Mouse (Mus musculus): ENCODE results near the gene Dclre1c. TPM values are rescaled to one million over a fixed set of nuclear protein-coding genes. Genes with fewer than 3 reads are reported as not detected.
"Not testable (repeated sequence)": the region's sequence is repeated elsewhere in the genome, so short reads cannot be mapped to it uniquely, and the experiment has no call there.

Gene Dclre1c
- total RNA-seq (2021) = 6.7 and 7.2 TPM in 2 replicates
- long read RNA-seq, experiment 1, partial matches to known transcripts = 0 of 3 reads
- long read RNA-seq, experiment 1, other reads (novel, unspliced or antisense) = 3 of 3 reads
- long read RNA-seq, experiment 2, partial matches to known transcripts = 0 of 1 reads
- long read RNA-seq, experiment 2, other reads (novel, unspliced or antisense) = 0 of 1 reads

DNA sequence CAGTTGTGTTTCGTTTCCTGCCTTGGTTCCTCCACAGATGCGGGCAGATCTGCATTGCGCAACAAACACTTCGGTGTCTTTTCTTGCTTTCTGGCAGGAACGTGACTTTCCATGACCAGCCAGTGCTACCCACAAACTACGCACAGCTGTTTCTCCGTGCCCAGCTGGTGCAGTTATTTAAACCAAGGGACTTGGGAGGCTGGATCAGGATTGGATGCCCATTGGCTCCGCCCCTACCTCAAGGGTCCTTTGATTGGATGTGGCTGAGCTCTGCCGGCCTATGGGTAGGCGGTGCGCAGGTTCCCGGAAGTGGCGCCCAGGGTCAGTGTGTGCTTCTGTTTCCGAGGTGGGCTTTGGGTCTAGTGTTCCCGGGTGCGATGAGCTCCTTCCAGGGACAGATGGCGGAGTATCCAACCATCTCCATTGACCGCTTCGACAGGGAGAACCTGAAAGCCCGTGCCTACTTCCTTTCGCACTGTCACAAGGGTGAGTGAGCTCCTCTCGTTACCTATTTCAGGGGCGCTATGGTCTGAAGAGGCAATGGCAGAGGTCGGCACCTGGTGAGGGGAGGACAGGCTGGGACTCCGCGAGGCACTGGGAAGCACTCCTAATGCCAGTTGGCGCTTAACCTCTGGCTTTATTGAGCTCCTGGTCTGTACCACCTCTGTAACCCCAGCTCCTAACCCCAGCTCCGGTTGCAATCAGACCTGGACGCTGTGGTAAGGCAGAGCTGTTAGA lies at the start of gene Dclre1c:
Dclre1c (plus strand) TSS at position 291 of the 738 bp plus-strand sequence.
- DNase-seq = peak; percentile 94

DNA sequence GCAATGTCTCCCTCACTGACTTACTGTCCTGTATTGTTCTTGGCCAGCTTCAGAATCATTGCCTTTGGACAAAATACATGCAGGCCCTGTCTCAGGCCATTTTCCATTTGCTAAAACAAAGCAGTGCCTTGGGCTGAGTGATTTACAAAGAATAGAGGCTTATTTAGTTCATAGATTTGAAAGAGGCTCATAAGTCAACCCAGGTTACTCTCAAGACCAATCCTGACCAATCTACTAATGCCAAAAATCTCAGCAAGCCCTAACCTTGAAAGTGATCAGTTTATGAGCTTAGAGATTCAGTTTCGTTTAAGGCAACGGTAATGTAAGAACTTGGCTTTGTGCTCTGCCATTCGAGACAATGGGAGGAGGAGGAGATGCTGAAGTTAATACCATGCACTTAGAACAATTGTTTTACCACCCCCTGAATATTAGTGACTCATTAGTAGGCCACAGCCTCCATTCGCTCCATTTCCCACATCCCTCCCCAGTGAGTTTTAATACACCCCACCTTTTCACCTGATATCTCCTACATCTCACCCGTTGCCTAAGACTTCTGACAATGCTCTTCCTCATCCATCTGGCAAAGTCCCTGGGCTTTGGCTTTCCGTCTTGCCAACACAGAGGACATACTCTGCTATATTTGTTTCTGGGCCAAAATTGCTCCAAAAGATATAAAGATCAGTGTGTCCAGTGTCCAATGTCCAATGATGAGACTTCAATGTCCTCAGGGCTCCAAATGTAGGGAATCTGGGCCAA lies 36.6 kb upstream of the Dclre1c start:
- DNase-seq = no peak

DNA sequence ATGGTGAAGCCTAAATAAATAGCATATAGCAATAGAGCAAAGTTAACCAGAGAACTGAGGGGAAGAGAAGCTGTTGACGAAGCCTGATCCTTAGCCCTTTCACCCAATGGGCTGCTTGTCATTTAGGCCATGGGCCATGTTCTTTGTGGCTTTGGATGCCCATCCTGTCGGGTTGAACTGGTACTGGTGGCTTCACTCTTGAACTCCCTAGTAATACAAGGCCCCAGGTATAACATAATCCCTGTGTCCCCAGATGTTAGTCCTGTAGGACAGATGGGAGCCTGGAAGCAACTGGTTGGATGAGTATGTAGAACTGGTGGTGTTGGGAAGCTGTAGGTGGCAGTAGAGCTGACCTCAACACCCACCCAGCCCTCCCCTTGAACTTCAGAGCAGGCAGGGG lies 32.0 kb upstream of the Dclre1c start:
- no peak for DNase-seq

DNA sequence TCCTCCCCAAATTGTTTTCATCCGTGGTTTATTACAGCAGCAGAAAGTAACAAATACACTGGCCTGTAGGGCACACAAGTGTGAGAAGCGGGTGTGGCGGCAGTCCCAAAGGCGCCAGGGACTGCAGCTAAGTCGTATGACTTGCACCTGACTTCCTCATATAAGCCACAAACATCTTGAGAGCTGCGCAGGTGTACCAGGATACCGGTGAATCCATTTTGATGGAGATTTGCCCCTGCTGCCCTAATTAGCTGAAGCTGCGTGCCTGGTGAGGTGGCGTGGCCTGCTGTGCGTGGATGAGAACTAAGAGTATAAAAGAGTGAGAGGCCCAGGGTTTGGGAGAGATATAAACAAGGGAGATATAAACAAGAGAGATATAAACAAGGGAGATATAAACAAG lies 26.8 kb upstream of the Dclre1c start, which contains the start of gene Olah:
Olah (minus strand) TSS at position 101 of the 400 bp plus-strand sequence.
- DNase-seq = not testable (repeated sequence)

DNA sequence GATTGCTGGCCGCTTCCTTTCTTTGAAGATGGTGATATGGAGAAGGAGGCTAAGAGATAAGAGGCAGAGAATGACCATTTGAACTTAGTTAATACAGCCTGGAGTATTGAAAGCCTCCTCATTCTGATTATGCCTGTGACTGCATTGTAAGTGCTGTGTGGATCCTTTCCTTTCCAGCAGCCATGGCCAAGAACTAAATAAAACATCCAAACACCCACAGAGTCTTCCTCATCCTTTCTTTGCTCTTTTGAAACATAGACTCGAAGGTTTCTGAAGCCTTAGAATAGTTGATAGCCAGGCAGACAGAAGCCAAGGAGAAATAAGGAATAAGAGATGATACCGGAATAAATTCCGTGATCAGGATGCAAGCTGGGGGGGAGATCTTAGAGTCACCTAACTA lies 17.9 kb upstream of the Dclre1c start:
- no peak for DNase-seq

DNA sequence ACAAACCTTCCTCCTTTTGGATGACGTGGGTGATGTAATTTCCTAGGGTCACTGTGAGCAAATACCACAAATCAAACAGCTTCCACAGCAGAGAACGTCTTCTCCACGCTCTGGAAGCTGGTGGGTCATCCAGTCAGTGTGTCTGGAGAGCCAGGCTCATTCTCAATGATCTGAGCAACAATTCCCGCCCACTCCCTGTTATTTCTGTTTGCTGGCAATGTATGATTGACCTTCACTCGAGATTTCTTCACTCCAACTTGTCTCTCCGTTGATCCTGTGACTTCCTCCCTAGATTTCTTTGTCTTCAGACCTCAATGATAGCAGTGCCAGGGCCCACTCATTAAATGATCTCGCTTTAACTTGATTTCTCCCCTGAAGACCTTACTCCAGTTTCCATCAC lies 16.2 kb upstream of the Dclre1c start:
- DNase-seq = no peak

DNA sequence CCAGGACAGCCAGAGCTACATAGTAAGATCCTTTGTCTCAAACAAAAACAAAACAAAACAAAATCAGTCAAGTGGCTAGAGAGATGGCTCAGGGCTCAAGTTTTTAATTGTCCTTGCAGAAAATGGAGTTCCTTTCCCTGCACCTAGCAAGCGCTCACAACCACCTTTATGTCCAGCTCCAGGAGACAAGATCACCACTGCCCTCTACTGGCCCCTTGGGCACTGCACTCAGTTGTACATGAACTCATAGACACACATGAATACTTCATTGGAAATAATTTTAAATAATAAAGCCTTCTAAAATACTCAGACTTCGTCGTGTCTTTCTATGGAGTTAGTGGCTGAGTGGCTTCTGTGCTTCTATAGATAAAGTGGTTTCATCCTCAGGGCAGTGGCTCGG lies 9.7 kb upstream of the Dclre1c start:
- DNase-seq = peak; percentile 81

DNA sequence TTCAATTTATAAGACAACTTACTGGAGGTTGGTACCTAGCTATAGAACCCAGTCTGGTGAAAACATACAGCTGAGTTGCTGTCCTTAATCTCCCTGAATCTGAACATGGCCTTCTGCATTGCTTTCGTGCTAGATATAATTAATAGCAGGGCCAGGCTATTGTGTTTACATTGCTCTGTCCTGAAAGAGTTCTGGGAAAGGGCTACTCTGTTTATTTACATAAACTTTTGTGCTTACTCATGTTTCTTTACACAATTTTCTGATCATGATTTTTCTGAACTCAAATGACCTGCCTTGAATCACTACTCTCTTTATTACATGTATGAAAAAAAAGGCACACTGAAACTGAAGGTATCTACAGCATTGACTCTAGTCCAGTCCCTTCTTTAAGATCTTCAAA lies 8.3 kb upstream of the Dclre1c start:
- DNase-seq = no peak

DNA sequence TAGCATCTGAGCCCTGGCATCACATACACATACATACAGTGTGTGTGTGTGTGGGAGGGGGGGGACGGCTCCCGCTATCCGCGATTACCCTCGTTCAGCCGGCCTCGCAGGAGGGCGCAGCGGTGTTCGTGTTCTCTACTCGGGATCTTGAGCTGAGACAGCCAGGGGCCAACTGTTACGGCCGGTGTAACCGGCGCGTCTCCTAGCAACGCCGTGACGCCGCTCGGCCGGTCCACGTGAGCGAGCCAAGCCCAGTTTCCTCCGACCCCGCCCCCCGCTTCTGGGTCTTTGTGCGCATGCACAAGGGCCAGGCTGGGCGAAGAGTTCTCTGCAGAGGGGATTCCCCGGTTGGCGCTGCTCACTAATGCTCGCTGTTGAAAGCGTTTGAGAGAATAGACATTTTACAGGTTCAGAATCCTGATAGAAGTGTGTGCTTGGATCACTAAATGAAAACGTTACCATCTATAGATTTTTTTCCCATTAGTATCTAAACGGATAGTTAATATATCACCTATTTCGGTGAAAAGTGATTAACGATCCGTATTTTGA lies 5.0 kb upstream of the Dclre1c start:
- DNase-seq = peak; percentile 98

DNA sequence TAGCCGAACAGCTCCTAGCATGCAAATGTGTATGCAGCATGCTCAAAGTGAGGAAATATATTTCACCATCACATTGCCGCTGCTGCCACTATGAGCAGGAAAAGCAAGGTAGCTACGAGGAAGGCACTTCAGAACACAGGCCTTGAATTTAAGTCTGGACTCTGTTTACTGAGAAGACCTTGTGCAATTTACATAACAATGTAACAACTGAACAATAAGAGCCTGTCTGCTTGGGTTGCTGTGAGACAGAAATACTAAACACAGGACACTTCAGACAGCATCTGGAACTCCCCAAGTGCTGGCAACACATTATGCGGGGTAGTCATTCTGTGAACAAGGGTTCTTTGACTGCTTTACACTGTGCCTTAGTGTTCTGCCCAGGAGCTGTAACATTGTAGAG lies 3.8 kb upstream of the Dclre1c start:
- DNase-seq = no peak

DNA sequence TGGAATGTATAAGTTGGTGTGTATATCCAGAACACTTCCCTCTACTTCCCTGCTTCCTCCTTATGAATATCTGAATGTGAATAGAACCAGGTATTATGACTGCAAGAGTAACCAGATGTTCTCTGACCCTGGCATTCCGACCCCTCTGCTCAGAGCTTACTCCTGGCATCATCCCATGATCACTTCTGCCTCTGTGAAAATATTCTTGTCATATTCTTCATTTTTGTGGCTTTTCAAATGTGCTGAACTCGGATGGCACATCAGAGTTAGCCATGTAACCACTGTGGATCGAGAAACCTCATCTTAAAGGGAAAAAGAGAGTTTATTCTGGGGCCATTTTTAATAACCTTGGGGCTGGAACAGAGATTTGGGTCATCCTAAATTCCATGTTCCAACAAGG lies 1.4 kb upstream of the Dclre1c start, which contains the start of gene Meig1:
Meig1 (minus strand) TSS at position 101 of the 400 bp plus-strand sequence.
- no peak for DNase-seq

DNA sequence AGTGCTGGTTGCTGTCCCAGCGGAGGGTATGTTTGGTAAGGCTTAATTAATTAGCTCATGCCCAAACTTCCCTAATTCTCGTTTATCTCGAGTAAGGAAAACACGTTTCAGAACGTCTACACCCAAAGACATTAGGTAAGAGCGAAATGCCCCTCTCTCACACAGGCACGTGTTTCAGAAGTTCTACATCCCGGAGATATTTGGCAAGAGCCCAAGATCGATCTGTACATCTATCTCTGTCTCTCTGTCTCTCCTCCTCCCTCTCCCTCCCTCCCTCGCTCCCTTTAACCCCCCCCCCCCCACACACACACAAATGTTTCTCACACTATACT lies 614 bp downstream of the Dclre1c start:
- DNase-seq = no peak

DNA sequence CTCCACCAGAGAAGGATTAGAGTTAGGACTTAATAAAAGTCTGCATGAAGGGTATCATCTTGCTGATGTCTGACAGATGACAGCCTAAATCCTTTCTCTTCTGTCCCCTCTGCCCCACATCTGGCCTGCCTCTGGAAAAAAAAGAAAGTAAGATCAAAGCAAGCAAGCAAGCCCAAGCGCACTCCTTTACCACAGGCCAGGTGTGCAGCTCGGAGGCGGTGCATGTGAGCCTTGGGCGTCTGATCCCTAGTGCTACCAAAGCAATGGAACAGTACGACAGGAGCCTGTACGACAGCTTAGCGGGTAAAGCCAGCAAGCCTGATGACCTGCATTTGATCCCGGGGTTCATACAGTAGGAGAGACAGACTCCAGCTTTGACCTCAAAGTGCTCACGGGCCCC lies 7.0 kb downstream of the Dclre1c start:
- DNase-seq = no peak

DNA sequence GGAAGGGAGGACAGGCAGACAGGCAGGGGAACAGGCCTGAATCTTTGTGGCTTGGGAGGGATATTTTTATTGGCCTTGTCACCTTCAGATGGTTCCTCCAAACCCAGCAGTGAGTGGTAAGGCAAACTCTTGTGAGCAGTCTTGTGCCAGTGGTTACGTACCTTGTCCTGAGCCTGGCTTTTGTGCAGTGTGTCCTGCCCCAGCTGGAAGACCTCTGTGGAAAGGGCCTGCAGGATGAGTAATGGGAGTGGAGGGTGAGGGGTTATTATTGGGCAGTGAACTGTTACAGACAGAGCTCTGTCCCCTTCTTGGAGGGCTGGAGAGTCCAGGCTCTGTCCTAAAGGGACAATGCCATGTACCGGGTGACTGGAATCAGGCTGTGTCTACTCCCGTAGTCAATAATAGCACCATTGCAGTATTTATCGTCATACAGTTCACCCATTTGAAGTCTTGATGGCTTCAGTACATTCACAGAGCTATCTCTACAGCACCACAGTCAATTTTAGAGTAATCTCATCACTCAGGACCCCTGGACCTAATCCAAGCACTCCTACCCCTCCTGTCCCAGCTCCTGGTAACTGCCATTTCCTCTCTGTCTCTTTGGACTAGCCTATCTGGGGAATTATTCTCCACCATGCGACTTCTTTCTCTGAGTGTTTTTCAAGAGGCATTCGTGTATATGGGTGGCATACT lies 11.6 kb downstream of the Dclre1c start:
- no peak for DNase-seq

DNA sequence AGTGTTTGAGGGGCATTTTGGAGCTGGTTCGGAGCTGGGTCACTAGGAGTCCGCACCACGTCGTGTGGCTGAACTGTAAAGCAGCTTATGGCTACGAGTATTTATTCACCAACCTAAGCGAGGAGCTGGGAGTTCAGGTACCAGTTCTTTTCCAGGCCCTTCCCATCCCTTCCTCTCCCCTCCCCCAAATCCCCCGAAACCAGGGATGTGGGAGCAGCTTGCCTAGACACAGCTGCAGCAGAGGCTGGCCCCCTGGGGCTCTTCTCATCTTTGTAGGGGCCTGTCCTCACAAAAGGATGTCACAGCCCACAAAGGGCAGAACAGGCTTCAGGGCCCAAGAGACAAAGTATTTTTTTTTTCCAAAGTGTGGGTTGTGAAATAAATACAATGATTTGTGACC lies 14.0 kb downstream of the Dclre1c start:
- no peak for DNase-seq

DNA sequence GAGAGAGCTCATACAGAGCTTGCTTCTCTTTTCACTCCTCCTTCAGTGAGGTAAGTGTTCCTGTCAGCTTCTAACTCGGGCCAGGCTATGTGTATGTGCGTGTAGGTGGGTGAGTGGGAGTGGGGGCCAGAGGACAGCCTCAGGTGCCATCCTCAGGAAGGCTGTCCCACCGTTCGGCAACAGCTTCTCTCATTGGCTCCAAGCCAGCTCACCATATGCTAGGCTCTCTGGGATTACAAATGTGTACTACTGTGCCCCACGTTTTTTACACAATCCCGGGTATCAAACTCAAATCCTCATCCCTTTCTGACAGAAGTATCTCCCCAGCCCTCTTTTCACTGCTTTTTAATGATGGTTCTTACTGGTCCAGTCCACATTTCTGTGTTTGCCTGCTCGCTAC lies 20.3 kb downstream of the Dclre1c start:
- no peak for DNase-seq

DNA sequence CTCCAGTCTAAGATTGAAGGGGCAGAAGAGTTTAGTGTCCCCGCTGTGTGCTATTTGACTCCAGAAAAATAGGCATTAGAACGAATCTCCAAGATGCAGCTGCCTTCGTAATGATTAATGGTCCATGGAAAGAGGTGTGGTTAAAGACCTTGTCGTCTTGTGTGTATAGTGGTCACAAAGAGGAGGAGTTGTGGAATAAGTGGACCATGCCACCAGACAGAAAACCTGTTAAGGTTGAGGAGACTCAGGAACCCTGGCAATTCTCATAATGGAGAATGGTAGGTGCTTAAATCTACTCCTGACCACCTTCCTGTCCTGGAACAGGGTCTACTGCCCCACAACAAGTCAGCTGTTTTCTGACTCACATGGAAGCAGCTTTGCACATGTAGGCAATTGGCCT lies 22.1 kb downstream of the Dclre1c start:
- no peak for DNase-seq

DNA sequence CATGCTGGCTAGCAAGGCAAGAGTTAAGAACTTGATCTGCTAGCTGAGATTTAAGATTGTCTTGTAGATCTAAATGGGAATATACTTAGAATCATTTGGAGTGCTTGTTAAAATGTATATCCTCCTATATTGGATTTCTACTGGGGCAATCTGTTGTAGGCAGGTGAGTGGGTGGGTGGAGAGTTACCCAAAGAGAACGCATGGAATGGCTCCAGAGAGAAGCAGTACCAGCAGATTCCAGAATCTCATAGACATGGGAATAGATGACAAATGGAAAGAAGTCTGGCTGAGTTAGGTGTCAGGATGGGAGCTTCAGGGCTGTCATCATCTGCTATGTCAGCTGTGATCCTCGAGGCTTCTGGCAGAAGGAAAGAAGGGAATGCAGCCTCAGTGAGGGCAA lies 25.5 kb downstream of the Dclre1c start:
- no peak for DNase-seq

DNA sequence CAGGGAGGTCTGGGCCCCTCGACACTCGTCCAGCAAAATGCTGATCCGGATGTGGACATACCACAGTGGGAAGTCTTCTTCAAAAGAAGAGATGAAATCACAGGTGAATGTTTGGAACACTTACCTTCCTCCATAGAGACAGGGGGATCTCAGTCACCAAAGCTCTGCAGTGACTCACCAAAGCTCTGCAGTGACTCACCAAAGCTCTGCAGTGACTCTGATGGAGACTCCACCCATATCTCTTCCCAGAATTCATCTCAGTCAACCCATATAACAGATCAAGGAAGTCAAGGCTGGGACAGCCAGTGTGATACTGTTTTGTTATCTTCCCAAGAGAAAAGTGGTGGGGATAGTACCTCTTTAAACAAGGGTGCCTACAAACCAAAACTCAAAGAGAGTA lies 29.2 kb downstream of the Dclre1c start:
- DNase-seq = no peak

DNA sequence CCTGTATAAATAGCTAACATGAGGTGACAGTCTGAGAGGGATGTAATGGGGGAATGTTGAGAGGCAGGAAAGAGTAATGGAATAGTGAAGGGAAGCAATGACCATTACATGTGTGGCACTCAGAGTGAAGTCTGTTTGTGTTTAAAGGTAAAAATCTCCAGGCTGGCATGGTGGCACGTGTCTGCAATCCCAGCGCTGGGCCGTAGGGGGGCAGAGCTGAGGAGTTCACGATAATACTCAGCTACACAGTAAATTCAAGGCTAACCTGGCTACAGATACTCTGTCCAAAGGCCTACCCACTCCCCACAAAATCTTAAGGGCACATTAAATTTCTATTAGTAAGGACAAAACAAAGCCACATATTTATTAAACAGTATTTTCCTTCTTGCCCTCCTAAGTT lies 32.7 kb downstream of the Dclre1c start:
- DNase-seq = no peak

DNA sequence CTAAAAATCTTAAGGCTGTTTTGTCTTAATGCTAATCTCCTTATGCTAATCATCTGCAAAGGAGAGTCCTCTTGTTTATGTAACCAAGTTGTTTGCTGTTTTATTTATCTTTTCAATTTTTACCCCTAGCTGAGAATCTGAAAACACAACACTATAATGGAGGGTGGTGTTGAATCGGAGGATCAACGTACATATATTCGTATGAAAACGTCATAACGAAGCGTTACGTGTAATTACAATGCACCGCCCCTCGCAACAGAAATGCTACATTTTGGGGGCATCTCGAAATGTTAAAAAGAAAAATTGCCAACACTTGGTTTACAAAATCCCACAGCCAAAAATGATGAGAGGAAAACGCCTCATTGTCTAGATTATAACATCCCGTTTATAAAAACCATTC lies 50.0 kb downstream of the Dclre1c start:
- DNase-seq = no peak

DNA sequence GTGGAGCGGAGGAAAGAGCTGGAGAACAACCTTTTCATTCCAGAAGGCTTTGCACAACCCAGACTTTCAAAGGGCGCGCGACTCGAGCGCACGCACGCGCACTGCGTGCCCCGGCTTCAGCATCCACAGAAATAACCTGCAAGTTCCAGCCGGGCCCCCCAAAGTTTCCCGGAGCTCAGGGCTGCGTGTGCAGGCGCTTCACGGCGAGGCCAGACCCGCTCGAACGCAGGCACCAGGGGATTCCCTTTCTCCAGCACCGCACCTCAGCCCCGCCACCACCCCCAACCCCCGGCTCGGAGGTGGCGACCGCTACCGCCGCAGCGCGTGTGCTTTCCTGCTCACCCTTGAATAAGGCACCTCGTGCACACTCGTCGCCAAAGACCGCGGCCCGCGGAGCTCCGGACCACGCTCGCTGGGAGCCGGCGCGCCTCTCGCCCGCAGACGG lies 50.5 kb downstream of the Dclre1c start:
- peak; percentile 74 for DNase-seq
